Mouse (Mus musculus): ENCODE data around the gene Gatad2b. TPM values are rescaled to one million over a fixed set of nuclear protein-coding genes. Genes with fewer than 3 reads are reported as not detected.
A peak's percentile ranks its signal among the peaks of the same experiment; 100 is the strongest.

Gene Gatad2b
- total RNA-seq, 2 experiments from 2014 or later = 101 to 117 TPM

- peak; percentile 86 for DNase-seq
- intact Hi-C loops (cut with DNase I) = loop anchor here (5.0 kb wide), 2 partner anchors 81 to 151 kb away; partner anchors contain the start of gene Gatad2b
Observed at GRCm38 (mm10) chr3:90373432-90374028, 80.6 kb downstream of the Gatad2b start.

GRCm38 (mm10) chr3:90374368-90374767 is 81.4 kb downstream of the Gatad2b start:
- DNase-seq = no peak
- intact Hi-C loops (cut with DNase I) = loop anchor here (5.0 kb wide), 2 partner anchors 82 to 152 kb away; partner anchors contain the start of gene Gatad2b

- DNase-seq = no peak
- intact Hi-C loops (cut with DNase I) = no loop called here
Observed at GRCm38 (mm10) chr3:90375562-90376246, 82.7 kb downstream of the Gatad2b start.

GRCm38 (mm10) chr3:90376247-90376585 is 83.2 kb downstream of the Gatad2b start:
- intact Hi-C loops (cut with DNase I) = no loop called here
- DNase-seq = no peak

- intact Hi-C loops (cut with DNase I) = no loop called here
Observed at GRCm38 (mm10) chr3:90378496-90378895, 85.5 kb downstream of the Gatad2b start.

DNA sequence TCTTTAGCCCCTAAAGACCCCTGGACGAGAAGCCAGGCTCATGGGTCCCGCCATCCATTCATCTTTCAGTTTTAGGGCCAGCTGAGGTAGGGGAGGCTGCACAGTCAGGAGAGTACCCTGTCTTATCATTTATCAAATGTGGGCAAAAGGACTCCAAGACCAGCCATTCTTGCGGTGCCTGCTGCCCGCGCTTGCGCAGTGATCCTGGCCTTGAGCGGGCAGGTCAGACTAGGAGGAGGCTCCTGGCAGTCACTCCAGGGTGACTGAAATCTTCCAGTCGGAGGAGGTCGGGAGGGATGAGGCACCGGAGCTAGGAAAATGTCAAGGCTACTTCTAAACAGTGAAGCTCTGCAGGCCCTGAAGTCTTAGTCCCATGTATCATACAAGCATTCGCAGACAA is 88.7 kb downstream of the Gatad2b start:
- DNase-seq = no peak
- intact Hi-C loops (cut with DNase I) = no loop called here

More at GRCm38 (mm10) chr3:90378496-90378895, 85.5 kb downstream of the Gatad2b start:
- no peak for DNase-seq

GRCm38 (mm10) chr3:90383690-90384089 is 90.7 kb downstream of the Gatad2b start:
- DNase-seq = no peak
- intact Hi-C loops (cut with DNase I) = no loop called here

DNA sequence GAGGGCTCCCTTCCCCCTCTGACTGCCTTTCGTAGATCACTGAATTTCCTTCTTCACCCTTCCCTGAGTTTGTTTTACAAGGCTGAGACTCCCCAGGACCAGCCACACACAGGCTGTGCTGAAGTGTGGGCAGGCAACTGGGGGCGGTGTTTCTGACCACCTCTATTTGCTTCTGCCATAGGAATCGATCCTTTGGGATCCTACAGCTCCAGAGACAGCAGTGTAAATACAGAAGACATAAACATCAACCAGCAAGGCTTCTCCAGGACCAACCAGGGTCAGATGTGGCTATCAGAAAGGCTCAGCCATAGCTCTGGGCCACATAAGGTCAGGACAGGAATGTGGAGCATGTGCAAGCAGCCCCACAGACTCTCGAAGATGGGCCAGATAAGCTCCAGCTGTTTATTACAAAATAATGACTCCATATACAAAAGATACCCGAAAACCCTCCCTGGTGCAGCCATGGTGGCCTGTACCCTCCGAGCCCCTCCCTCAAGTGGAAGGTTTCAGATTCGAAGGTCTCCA is 91.9 kb downstream of the Gatad2b start:
- intact Hi-C loops (cut with DNase I) = no loop called here
- no peak for DNase-seq

- intact Hi-C loops (cut with DNase I) = no loop called here
- no peak for DNase-seq
Observed at GRCm38 (mm10) chr3:90386817-90387216, 93.8 kb downstream of the Gatad2b start.

- intact Hi-C loops (cut with DNase I) = no loop called here
- peak; percentile 43 for DNase-seq
Observed at GRCm38 (mm10) chr3:90387483-90387882, 94.5 kb downstream of the Gatad2b start.

DNA sequence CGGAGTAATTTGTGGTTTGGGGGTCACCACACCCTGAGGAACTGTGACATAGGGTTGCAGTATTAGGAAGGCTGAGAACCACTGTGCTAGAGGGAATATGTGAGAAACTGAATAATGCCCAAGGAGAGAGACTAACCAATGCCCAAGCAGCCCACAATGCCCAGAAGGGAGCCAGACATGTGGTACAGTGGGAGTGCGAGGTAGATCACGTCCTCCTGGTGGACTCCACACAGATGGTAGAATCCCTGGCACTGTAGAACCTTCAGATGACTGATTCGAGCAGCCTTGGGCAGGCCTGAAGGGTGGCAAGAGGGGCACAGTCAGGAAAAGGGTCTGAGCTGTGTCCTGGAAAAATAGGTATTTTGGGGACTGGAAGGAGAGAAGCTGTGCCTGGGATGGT is 95.2 kb downstream of the Gatad2b start:
- intact Hi-C loops (cut with DNase I) = no loop called here
- DNase-seq = no peak

DNA sequence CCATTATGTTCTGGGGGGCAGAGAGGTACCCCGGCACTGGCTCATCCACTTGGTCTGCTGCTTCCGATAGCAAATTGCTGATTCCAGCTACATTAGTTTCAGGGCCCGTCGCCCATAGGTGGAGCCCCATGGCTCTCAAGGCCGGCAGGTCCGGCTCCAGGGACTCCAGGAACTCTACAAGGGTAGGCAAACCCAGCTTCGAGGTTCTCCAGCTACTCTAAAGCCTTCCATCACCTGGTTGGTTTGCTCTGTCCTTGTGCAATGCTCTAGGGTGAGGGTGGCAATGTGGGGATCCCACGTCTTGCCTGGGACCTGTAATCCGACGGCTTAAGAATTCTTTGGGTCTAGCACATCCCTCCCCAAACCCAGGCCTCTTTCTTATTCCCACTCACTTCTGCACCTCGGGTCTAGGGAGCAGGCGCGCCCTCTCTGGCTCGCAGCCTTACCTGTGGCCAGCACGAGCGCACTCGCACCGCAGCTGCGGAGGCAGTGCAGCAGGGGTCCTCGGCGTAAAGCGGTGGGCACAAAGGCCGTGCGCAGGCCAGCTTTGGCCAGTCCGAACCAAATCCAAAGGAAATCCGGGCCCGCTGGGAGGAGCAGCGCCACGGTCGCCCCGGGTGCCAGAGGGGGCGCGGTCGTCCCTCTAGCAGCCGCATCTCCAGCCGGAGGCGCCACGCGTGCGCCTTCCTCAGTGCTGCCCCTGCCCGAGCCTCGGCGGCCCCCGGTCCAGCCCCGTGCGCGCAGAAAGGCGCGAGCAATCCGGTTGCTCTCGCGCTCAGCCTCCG is 95.9 kb downstream of the Gatad2b start:
- DNase-seq = peak; percentile 63
- intact Hi-C loops (cut with DNase I) = no loop called here

DNA sequence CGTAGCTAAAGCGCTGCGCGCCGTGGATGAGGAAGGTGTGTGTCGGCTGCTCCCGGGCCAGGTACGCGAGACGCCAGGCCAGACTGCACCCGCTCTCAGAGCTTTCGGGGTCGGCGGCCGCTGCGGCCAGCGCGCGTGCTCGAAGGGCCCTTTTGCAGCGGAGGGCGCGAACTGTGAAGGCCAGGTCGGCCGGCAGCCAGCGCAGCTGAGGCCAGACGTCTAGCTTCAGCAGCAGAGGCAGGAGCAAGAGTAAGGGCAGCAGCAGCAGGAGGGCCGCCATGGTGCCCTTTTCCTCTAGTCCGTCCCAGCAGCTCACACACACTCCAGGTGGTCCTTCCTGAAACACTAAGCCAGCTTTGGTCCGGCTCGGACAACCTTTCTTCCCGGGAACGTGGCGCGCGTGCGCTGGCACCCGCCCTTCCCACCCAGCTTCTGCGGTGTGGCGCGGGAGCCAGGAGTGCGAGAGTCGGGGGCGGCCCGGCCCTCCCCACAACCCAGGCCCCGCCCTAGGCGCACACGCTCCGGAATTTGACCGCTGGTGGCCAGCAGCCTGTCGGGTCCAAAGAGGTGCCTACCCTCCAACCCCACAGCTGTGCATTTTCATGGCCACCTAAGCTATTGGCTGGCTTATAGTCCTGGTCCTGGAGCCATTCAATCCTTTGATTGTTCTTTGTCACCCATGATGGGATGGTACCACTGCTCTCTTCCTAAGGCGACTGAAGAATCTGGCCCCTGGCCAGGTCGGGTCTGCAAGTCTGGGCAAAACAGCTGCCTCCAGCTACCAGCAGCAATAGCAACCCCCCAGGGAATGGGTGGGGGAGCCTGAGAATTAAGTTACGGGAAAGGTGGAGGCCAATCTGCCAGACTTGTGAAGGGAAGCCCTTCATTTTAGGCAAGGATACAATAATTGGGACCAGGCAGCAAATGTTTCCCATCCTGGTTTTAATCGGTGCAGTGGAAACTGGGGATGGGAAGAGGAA is 96.8 kb downstream of the Gatad2b start, which contains the start of gene Slc27a3:
Gene Slc27a3, minus strand, starts transcription at position 428 of the 980 bp plus-strand sequence.
- intact Hi-C loops (cut with DNase I) = no loop called here
- peak; percentile 70 for DNase-seq

- no peak for DNase-seq
- intact Hi-C loops (cut with DNase I) = no loop called here
Observed at GRCm38 (mm10) chr3:90391004-90391403, 98.0 kb downstream of the Gatad2b start.

- no peak for DNase-seq
Observed at GRCm38 (mm10) chr3:90391941-90392340, 99.0 kb downstream of the Gatad2b start.

GRCm38 (mm10) chr3:90392661-90393060 is 99.7 kb downstream of the Gatad2b start:
- no peak for DNase-seq
- intact Hi-C loops (cut with DNase I) = no loop called here

More at GRCm38 (mm10) chr3:90391941-90392340, 99.0 kb downstream of the Gatad2b start:
- intact Hi-C loops (cut with DNase I) = no loop called here

GRCm38 (mm10) chr3:90395629-90396028 is 102.7 kb downstream of the Gatad2b start:
- DNase-seq = no peak
- intact Hi-C loops (cut with DNase I) = no loop called here

GRCm38 (mm10) chr3:90400993-90401392 is 108.0 kb downstream of the Gatad2b start:
- no peak for DNase-seq
- intact Hi-C loops (cut with DNase I) = no loop called here

DNA sequence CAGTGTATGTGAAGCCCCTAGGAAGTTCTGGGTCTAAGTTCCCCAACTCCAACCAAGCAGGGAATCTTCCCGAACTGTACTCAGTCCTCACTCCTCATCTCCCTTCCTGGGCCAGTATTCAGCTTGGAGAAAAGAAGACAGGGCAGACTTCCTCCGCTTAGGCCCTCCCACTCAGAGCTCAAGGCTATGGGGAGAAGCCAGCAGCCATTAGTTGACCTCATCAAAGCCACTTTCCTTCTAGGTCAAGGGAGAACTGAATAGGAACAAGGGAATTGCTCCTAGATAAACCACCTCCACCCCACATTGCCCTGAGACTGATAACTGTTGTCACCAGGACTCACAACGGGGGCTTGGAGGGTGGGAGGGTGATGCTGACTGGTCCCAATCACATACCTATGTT is 111.1 kb downstream of the Gatad2b start:
- intact Hi-C loops (cut with DNase I) = no loop called here

GRCm38 (mm10) chr3:90404609-90405008 is 111.6 kb downstream of the Gatad2b start:
- intact Hi-C loops (cut with DNase I) = no loop called here
- DNase-seq = no peak

More for the DNA sequence above, 111.1 kb downstream of the Gatad2b start:
- no peak for DNase-seq
